Mouse (Mus musculus): ENCODE data around the gene Fam84b. TPM values are rescaled to one million over a fixed set of nuclear protein-coding genes. Genes with fewer than 3 reads are reported as not detected.
"Not testable (repeated sequence)": the region's sequence is repeated elsewhere in the genome, so short reads cannot be mapped to it uniquely, and the experiment has no call there.

Fam84b gene
- polyA plus RNA-seq, 1 experiment, result not detected

GRCm38 (mm10) chr15:60848630-60849029 is 4.9 kb downstream of the Fam84b start:
- no peak overlapping the region for H3K4me3 ChIP-seq (ENCODE audit: insufficient read depth, low read depth, low read length)
- H3K27ac ChIP-seq (ENCODE audit: insufficient read depth, low read depth, low read length), result no peak overlapping the region
- H3K4me1 ChIP-seq (ENCODE audit: control insufficient read depth, insufficient read depth, low read length), result no peaks in the 10 kb centered on the region
- TF ChIP-seq CTCF (IDR thresholded peaks at IDR 0.05; ENCODE audit: insufficient read depth, low read depth, low read length), result no peak
- TF ChIP-seq POLR2A (IDR thresholded peaks at IDR 0.05; ENCODE audit: insufficient read depth, low read depth, low read length), result no peak
- 84% methylated on average over 3 of the region's 3 CpGs for WGBS

- 51% methylated on average over 6 of the region's 6 CpGs for WGBS
- no peak for TF ChIP-seq POLR2A (IDR thresholded peaks at IDR 0.05; ENCODE audit: insufficient read depth, low read depth, low read length)
- TF ChIP-seq CTCF (IDR thresholded peaks at IDR 0.05; ENCODE audit: insufficient read depth, low read depth, low read length), result no peak
- H3K27ac ChIP-seq (ENCODE audit: insufficient read depth, low read depth, low read length), result no peak overlapping the region
- no peak overlapping the region for H3K4me3 ChIP-seq (ENCODE audit: insufficient read depth, low read depth, low read length)
- H3K4me1 ChIP-seq (ENCODE audit: control insufficient read depth, insufficient read depth, low read length), result no peaks in the 10 kb centered on the region
Observed at GRCm38 (mm10) chr15:60846291-60846690, 7.3 kb downstream of the Fam84b start.

- TF ChIP-seq POLR2A (IDR thresholded peaks at IDR 0.05; ENCODE audit: insufficient read depth, low read depth, low read length), result no peak
- no peak for TF ChIP-seq CTCF (IDR thresholded peaks at IDR 0.05; ENCODE audit: insufficient read depth, low read depth, low read length)
- Histone ChIP-seq H3K27ac (ENCODE audit: insufficient read depth, low read depth, low read length) (no peak overlapping the region), H3K4me1 (ENCODE audit: control insufficient read depth, insufficient read depth, low read length) (no peaks in the 10 kb centered on the region), H3K4me3 (ENCODE audit: insufficient read depth, low read depth, low read length) (no peak overlapping the region)
- 13% methylated on average over 3 of the region's 3 CpGs for WGBS
Observed at GRCm38 (mm10) chr15:60845886-60846285, 7.7 kb downstream of the Fam84b start.

- no peak overlapping the region for H3K4me3 ChIP-seq (ENCODE audit: insufficient read depth, low read depth, low read length)
- no peak overlapping the region for H3K27ac ChIP-seq (ENCODE audit: insufficient read depth, low read depth, low read length)
- no peaks in the 10 kb centered on the region for H3K4me1 ChIP-seq (ENCODE audit: control insufficient read depth, insufficient read depth, low read length)
- TF ChIP-seq CTCF (IDR thresholded peaks at IDR 0.05; ENCODE audit: insufficient read depth, low read depth, low read length) (no peak), POLR2A (IDR thresholded peaks at IDR 0.05; ENCODE audit: insufficient read depth, low read depth, low read length) (no peak)
- WGBS, result 90% methylated on average over 4 of the region's 4 CpGs
Observed at GRCm38 (mm10) chr15:60841785-60842184, 11.8 kb downstream of the Fam84b start.

- H3K4me1 ChIP-seq (ENCODE audit: control insufficient read depth, insufficient read depth, low read length); H3K4me3 ChIP-seq (ENCODE audit: insufficient read depth, low read depth, low read length); H3K27ac ChIP-seq (ENCODE audit: insufficient read depth, low read depth, low read length): not testable (repeated sequence)
Observed at GRCm38 (mm10) chr15:60841312-60841711, 12.3 kb downstream of the Fam84b start.

GRCm38 (mm10) chr15:60840296-60840670 is 13.3 kb downstream of the Fam84b start:
- TF ChIP-seq CTCF (IDR thresholded peaks at IDR 0.05; ENCODE audit: insufficient read depth, low read depth, low read length), result no peak
- TF ChIP-seq POLR2A (IDR thresholded peaks at IDR 0.05; ENCODE audit: insufficient read depth, low read depth, low read length), result no peak
- no peaks in the 10 kb centered on the region for H3K4me1 ChIP-seq (ENCODE audit: control insufficient read depth, insufficient read depth, low read length)
- no peak overlapping the region for H3K27ac ChIP-seq (ENCODE audit: insufficient read depth, low read depth, low read length)
- WGBS, result 71% methylated on average over 4 of the region's 4 CpGs
- H3K4me3 ChIP-seq (ENCODE audit: insufficient read depth, low read depth, low read length), result no peak overlapping the region

DNA sequence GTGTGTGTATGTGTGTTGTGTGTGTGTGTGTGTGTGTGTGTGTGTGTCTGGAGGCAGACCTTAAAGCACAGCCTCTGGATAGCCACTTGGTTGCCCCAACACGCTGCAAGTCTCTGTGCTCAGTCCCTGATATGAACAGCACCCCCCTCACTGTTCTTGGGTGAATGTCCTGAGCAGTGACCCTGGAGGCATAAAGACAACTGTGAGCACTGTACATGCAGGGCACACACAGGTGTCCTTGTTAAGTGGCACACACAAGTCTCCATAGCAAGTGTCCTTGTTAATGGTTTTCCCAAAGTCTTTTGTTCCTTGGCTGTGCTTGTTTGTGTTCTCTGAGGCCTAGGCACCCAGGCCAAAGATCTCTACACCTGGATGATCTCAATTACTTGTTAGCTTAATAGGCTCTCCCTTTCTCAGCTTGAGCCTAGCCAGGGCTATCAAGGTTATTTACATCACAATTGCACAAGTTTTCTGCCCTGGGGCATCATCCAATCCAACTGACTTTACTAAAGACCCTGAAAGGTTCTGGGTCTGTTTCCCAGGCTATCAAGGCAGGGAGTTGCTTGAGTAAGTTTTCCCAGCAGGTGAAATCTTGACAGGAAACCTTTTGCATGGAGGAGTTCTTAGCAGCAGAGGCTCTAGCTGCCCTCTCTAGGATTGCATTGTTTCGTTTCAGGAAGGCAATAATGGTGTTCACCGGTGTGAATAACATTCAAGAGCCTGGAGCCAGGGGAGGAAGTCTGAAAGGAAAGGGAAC is 13.9 kb downstream of the Fam84b start:
- WGBS, result 55% methylated on average over 3 of the region's 3 CpGs
- no peak for TF ChIP-seq POLR2A (IDR thresholded peaks at IDR 0.05; ENCODE audit: insufficient read depth, low read depth, low read length)
- no peak for TF ChIP-seq CTCF (IDR thresholded peaks at IDR 0.05; ENCODE audit: insufficient read depth, low read depth, low read length)
- H3K4me1 ChIP-seq (ENCODE audit: control insufficient read depth, insufficient read depth, low read length), result no peaks in the 10 kb centered on the region
- no peak overlapping the region for H3K27ac ChIP-seq (ENCODE audit: insufficient read depth, low read depth, low read length)
- H3K4me3 ChIP-seq (ENCODE audit: insufficient read depth, low read depth, low read length), result no peak overlapping the region

- WGBS, result 66% methylated on average over 8 of the region's 8 CpGs
- Histone ChIP-seq H3K4me3 (ENCODE audit: insufficient read depth, low read depth, low read length) (no peak overlapping the region), H3K27ac (ENCODE audit: insufficient read depth, low read depth, low read length) (no peak overlapping the region), H3K4me1 (ENCODE audit: control insufficient read depth, insufficient read depth, low read length) (no peaks in the 10 kb centered on the region)
- TF ChIP-seq POLR2A (IDR thresholded peaks at IDR 0.05; ENCODE audit: insufficient read depth, low read depth, low read length) (no peak), CTCF (IDR thresholded peaks at IDR 0.05; ENCODE audit: insufficient read depth, low read depth, low read length) (no peak)
Observed at GRCm38 (mm10) chr15:60838135-60838534, 15.4 kb downstream of the Fam84b start.

- TF ChIP-seq POLR2A (IDR thresholded peaks at IDR 0.05; ENCODE audit: insufficient read depth, low read depth, low read length), result no peak
- TF ChIP-seq CTCF (IDR thresholded peaks at IDR 0.05; ENCODE audit: insufficient read depth, low read depth, low read length), result no peak
- no peak overlapping the region for H3K4me3 ChIP-seq (ENCODE audit: insufficient read depth, low read depth, low read length)
- 95% methylated on average over 9 of the region's 9 CpGs for WGBS
- H3K4me1 ChIP-seq (ENCODE audit: control insufficient read depth, insufficient read depth, low read length), result no peaks in the 10 kb centered on the region
- no peak overlapping the region for H3K27ac ChIP-seq (ENCODE audit: insufficient read depth, low read depth, low read length)
Observed at GRCm38 (mm10) chr15:60837719-60838118, 15.9 kb downstream of the Fam84b start.

GRCm38 (mm10) chr15:60836321-60836720 is 17.3 kb downstream of the Fam84b start:
- H3K4me1 ChIP-seq (ENCODE audit: control insufficient read depth, insufficient read depth, low read length), result no peaks in the 10 kb centered on the region
- TF ChIP-seq POLR2A (IDR thresholded peaks at IDR 0.05; ENCODE audit: insufficient read depth, low read depth, low read length) (no peak), CTCF (IDR thresholded peaks at IDR 0.05; ENCODE audit: insufficient read depth, low read depth, low read length) (no peak)
- no peak overlapping the region for H3K27ac ChIP-seq (ENCODE audit: insufficient read depth, low read depth, low read length)
- WGBS, result 94% methylated on average over 4 of the region's 4 CpGs
- no peak overlapping the region for H3K4me3 ChIP-seq (ENCODE audit: insufficient read depth, low read depth, low read length)
